Mouse (Mus musculus) liver, adult 10 weeks (tissue): ENCODE measurements around the gene Vmn1r3. TPM values are rescaled to one million over a fixed set of nuclear protein-coding genes. Genes with fewer than 3 reads are reported as not detected.

ENCODE experiments used
- polyA plus RNA-seq: library from polyadenylated mRNA; stranded (reverse); fragments of 350-450 nt; fragmentation: Illumina TruSeq; extraction: RNeasy Lipid Tissue Mini Kit (QIAGEN cat#74804); gene quantifications from one replicate; pipeline ENCODE4 v1.2.3, GENCODE M21; 2014; ENCODE audit warnings: low read depth, low replicate concordance

The Vmn1r3 gene
- not detected for polyA plus RNA-seq

DNA sequence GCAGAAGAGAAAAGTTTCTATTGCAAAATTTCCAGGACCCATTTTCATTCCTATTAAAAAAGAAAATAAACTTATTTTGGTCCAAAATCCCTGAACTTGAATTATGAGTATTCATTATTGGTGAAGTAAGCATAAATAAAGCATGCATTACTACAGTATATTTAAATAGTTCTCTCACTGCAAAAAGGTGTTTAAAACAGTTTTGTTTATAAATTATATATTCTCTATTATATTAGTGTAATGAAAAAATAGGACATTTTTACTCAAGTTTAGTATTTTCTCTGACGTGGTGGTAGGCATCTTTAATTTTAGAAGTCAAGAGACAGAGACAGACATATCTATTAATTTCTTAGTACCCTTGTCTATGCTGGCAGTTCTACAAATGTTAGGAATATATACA is at the start of gene Vmn1r3:
Vmn1r3 (minus strand) TSS at position 101 of the 400 bp plus-strand sequence.

DNA sequence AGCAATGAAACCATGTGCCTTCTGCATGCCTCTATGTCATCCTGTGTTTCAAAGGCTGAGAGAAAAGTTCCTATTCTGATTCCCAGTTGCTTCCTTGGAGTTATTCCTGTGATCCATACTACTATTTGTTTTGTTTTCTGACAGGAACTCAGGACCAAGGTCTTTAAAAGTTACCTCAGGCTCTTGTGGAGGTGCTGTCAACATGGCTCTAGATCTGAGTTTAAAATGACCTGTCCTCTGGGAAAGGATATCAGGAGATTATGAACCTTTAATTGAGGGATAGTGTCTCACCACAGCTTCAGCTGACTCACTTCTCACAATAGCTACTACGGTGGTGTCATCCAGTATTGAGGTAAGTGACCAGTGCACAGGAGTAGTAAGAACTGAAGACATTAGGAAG is 18.1 kb downstream of the Vmn1r3 start, which contains the start of gene Vmn1r2:
Vmn1r2 (plus strand) TSS at position 301 of the 400 bp plus-strand sequence.

Other genes with a start within 250 kb of the Vmn1r3 start
- not detected for gene Vmn1r2, start 18.0 kb downstream of the Vmn1r3 start, polyA plus RNA-seq